8 mouse cellular contexts compared by ENCODE assay signal in genomic region chr13:22040464-22041141, GRCm38 (mm10). TPM values are rescaled to one million over a fixed set of nuclear protein-coding genes. Genes with fewer than 3 reads are reported as not detected.
DNase-seq lines count a peak whose midpoint lies in the region; ATAC-seq and TF ChIP-seq lines count a peak whose summit lies in the region.

No protein-coding gene starts in this region.

- no peaks in the 10 kb centered on the region for H3K36me3 ChIP-seq in kidney, embryonic 15.5 days
- no peaks in the 10 kb centered on the region for H3K36me3 ChIP-seq in forebrain, postnatal 0 days (ENCODE audit: insufficient read depth)
- H3K36me3 ChIP-seq in liver, postnatal 0 days (replicated peaks; ENCODE audit: insufficient read depth, low read length), result no peaks in the 10 kb centered on the region

- H3K9ac ChIP-seq in kidney, embryonic 15.5 days, result peak overlapping the region; percentile 59
- peak overlapping the region; percentile 42 for H3K9ac ChIP-seq in forebrain, postnatal 0 days
- peak overlapping the region; percentile 69 for H3K9ac ChIP-seq in liver, postnatal 0 days (replicated peaks)

- DNase-seq in kidney, postnatal 25 days, result no peak
- peak; percentile 47 for DNase-seq in adipocyte (ENCODE audit: low spot score)
- DNase-seq in forebrain, postnatal 0 days, result no peak
- peak; percentile 62 for DNase-seq in liver, postnatal 0 days
- DNase-seq in gastrocnemius, adult 18-20 months (ENCODE audit: low spot score), result no peak
- no peak for DNase-seq in adrenal gland, postnatal 4 days (ENCODE audit: low spot score in 2 of 2)
- DNase-seq in urinary bladder, postnatal 25 days (ENCODE audit: low spot score), result no peak

- no peak for TF ChIP-seq CTCF in forebrain, postnatal 0 days (IDR thresholded peaks at IDR 0.05; ENCODE audit: low read depth)
- no peak for TF ChIP-seq CTCF in liver, postnatal 0 days (IDR thresholded peaks at IDR 0.05; ENCODE audit: low read depth)

- H3K4me1 ChIP-seq in kidney, embryonic 15.5 days, result peaks cover 30% of the 10 kb centered on the region
- H3K4me1 ChIP-seq in forebrain, postnatal 0 days (ENCODE audit: insufficient read depth), result peaks cover 17% of the 10 kb centered on the region
- H3K4me1 ChIP-seq in liver, postnatal 0 days (ENCODE audit: insufficient read depth), result peaks cover 18% of the 10 kb centered on the region

- WGBS in kidney, embryonic 15.5 days, result under 1% methylated on average over 24 of the region's 24 CpGs
- 0% methylated on average over 18 of the region's 24 CpGs for WGBS in forebrain, postnatal 0 days
- WGBS in liver, postnatal 0 days (ENCODE audit: insufficient replicate concordance), result 1% methylated on average over 17 of the region's 24 CpGs

- peak overlapping the region; percentile 68 for H3K4me2 ChIP-seq in kidney, embryonic 15.5 days
- H3K4me2 ChIP-seq in forebrain, postnatal 0 days (ENCODE audit: low read depth), result peak overlapping the region; percentile 71
- H3K4me2 ChIP-seq in liver, postnatal 0 days (ENCODE audit: low read depth, low read length), result peak overlapping the region; percentile 80

- no peaks in the 10 kb centered on the region for H3K27me3 ChIP-seq in kidney, embryonic 15.5 days
- no peaks in the 10 kb centered on the region for H3K27me3 ChIP-seq in forebrain, postnatal 0 days (ENCODE audit: insufficient read depth, low read length)
- H3K27me3 ChIP-seq in liver, postnatal 0 days (ENCODE audit: insufficient read depth, low read length), result no peaks in the 10 kb centered on the region

- no peak for ATAC-seq in kidney, embryonic 15.5 days (replicated peaks; ENCODE audit: low FRiP score)
- ATAC-seq in forebrain, postnatal 0 days, result peak; percentile 8; the same call in 1 of the 2 replicates
- ATAC-seq in liver, postnatal 0 days, result peak; percentile 10

- peak overlapping the region; percentile 98 for H3K27ac ChIP-seq in kidney, embryonic 15.5 days
- H3K27ac ChIP-seq in forebrain, postnatal 0 days (ENCODE audit: low read depth, low read length), result peak overlapping the region; percentile 79
- peak overlapping the region; percentile 96 for H3K27ac ChIP-seq in liver, postnatal 0 days (ENCODE audit: low read depth)

- TF ChIP-seq EP300 in liver, postnatal 0 days (IDR thresholded peaks at IDR 0.05; ENCODE audit: low read depth), result 0 out of 2 replicates have a peak, but pooled peaks have one; percentile 28

- no peaks in the 10 kb centered on the region for H3K9me3 ChIP-seq in kidney, embryonic 15.5 days (replicated peaks)
- H3K9me3 ChIP-seq in forebrain, postnatal 0 days (ENCODE audit: low read length), result no peaks in the 10 kb centered on the region
- H3K9me3 ChIP-seq in liver, postnatal 0 days (ENCODE audit: low read length), result no peaks in the 10 kb centered on the region

- H3K4me3 ChIP-seq in kidney, embryonic 15.5 days (replicated peaks), result peak overlapping the region; percentile 49
- peak overlapping the region; percentile 40 for H3K4me3 ChIP-seq in forebrain, postnatal 0 days (ENCODE audit: low read depth, low read length)
- peak overlapping the region; percentile 54 for H3K4me3 ChIP-seq in liver, postnatal 0 days (ENCODE audit: low read depth, low read length)

RNA-seq across cellular contexts. Expression of gene Hist1h4i, which starts 0.6 kb away (rescaled TPM):
- polyA plus RNA-seq in kidney, embryonic 15.5 days (2015; fragmentation: Nextera tagmentation; extraction: Ambion mirVana), result 30.5 and 31.4 TPM in 2 replicates
- 26.4 and 44.9 TPM in 2 replicates for total RNA-seq in forebrain, postnatal 0 days (2014; rRNA removed)
- polyA plus RNA-seq in forebrain, postnatal 0 days (2015; fragmentation: Nextera tagmentation; extraction: Ambion mirVana), result 4.2 and 5.8 TPM in 2 replicates
- 18.0 and 18.3 TPM in 2 replicates for polyA plus RNA-seq in liver, postnatal 0 days (2015; fragmentation: Nextera tagmentation; extraction: Ambion mirVana)
- total RNA-seq in gastrocnemius, adult 18-20 months (2021), result 10 to 100 TPM; 27.1 to 27.8 TPM
- 100 to 1,000 TPM; 221 to 240 TPM for total RNA-seq in adrenal gland, postnatal 4 days (2021)

RNA-seq across cellular contexts. Expression of gene Hist1h2ag, which starts 2.1 kb away (rescaled TPM):
- 59.1 and 68.1 TPM in 2 replicates for polyA plus RNA-seq in kidney, embryonic 15.5 days (2015; fragmentation: Nextera tagmentation; extraction: Ambion mirVana)
- 193 and 206 TPM in 2 replicates for total RNA-seq in forebrain, postnatal 0 days (2014; rRNA removed)
- polyA plus RNA-seq in forebrain, postnatal 0 days (2015; fragmentation: Nextera tagmentation; extraction: Ambion mirVana), result 4.8 and 8.3 TPM in 2 replicates
- 7.4 and 9.4 TPM in 2 replicates for polyA plus RNA-seq in liver, postnatal 0 days (2015; fragmentation: Nextera tagmentation; extraction: Ambion mirVana)
- 1 to 10 TPM; 2.5 to 2.9 TPM for total RNA-seq in gastrocnemius, adult 18-20 months (2021)
- total RNA-seq in adrenal gland, postnatal 4 days (2021), result 100 to 1,000 TPM; 373 to 414 TPM

RNA-seq across cellular contexts. Expression of gene Hist1h2bj, which starts 2.4 kb away (rescaled TPM):
- 16.8 and 19.2 TPM in 2 replicates for polyA plus RNA-seq in kidney, embryonic 15.5 days (2015; fragmentation: Nextera tagmentation; extraction: Ambion mirVana)
- total RNA-seq in forebrain, postnatal 0 days (2014; rRNA removed), result 246 and 305 TPM in 2 replicates
- polyA plus RNA-seq in forebrain, postnatal 0 days (2015; fragmentation: Nextera tagmentation; extraction: Ambion mirVana), result 1.6 and 3.7 TPM in 2 replicates
- polyA plus RNA-seq in liver, postnatal 0 days (2015; fragmentation: Nextera tagmentation; extraction: Ambion mirVana), result 5.1 and 5.3 TPM in 2 replicates
- 1 to 10 TPM; 2.4 to 2.7 TPM for total RNA-seq in gastrocnemius, adult 18-20 months (2021)
- total RNA-seq in adrenal gland, postnatal 4 days (2021), result 100 to 1,000 TPM; 290 to 321 TPM

RNA-seq across cellular contexts. Expression of gene Hist1h2bk, which starts 4.9 kb away (rescaled TPM):
- 8.8 and 12.6 TPM in 2 replicates for polyA plus RNA-seq in kidney, embryonic 15.5 days (2015; fragmentation: Nextera tagmentation; extraction: Ambion mirVana)
- total RNA-seq in forebrain, postnatal 0 days (2014; rRNA removed), result 233 and 262 TPM in 2 replicates
- polyA plus RNA-seq in forebrain, postnatal 0 days (2015; fragmentation: Nextera tagmentation; extraction: Ambion mirVana), result 0.40 TPM in 1 of 2 replicates, not detected in the other
- 1.7 and 2.2 TPM in 2 replicates for polyA plus RNA-seq in liver, postnatal 0 days (2015; fragmentation: Nextera tagmentation; extraction: Ambion mirVana)
- total RNA-seq in gastrocnemius, adult 18-20 months (2021), result 1 to 10 TPM; 2.1 to 3.6 TPM
- 100 to 1,000 TPM; 500 to 615 TPM for total RNA-seq in adrenal gland, postnatal 4 days (2021)

RNA-seq across cellular contexts. Expression of gene Hist1h2ah, which starts 5.2 kb away (rescaled TPM):
- 9.8 and 11.2 TPM in 2 replicates for polyA plus RNA-seq in kidney, embryonic 15.5 days (2015; fragmentation: Nextera tagmentation; extraction: Ambion mirVana)
- 9.2 and 47.2 TPM in 2 replicates for total RNA-seq in forebrain, postnatal 0 days (2014; rRNA removed)
- 1.6 and 1.9 TPM in 2 replicates for polyA plus RNA-seq in forebrain, postnatal 0 days (2015; fragmentation: Nextera tagmentation; extraction: Ambion mirVana)
- polyA plus RNA-seq in liver, postnatal 0 days (2015; fragmentation: Nextera tagmentation; extraction: Ambion mirVana), result 8.6 and 9.9 TPM in 2 replicates
- total RNA-seq in gastrocnemius, adult 18-20 months (2021), result 1 to 10 TPM; 1.6 to 2.2 TPM
- total RNA-seq in adrenal gland, postnatal 4 days (2021), result 100 to 1,000 TPM; 349 to 449 TPM

Comparison
In these comparisons a context has a peak if more than half of its experiments do, and no peak if none do; other contexts are left out.
1. DNase-seq: peak in adipocyte (single experiment) and liver, postnatal 0 days (single experiment); none in kidney, postnatal 25 days (0 of 2), forebrain, postnatal 0 days (single experiment), gastrocnemius, adult 18-20 months (single experiment), adrenal gland, postnatal 4 days (0 of 2) and urinary bladder, postnatal 25 days (single experiment).
2. RNA of gene Hist1h2ag, which starts 2.1 kb away (total RNA-seq): 373 to 414 TPM in adrenal gland, postnatal 4 days and 193 to 206 TPM in forebrain, postnatal 0 days; 2.5 to 2.9 TPM in gastrocnemius, adult 18-20 months; every median in the first group is over 10 times any median in the second.
3. RNA of gene Hist1h2bj, which starts 2.4 kb away (total RNA-seq): 290 to 321 TPM in adrenal gland, postnatal 4 days and 246 to 305 TPM in forebrain, postnatal 0 days; 2.4 to 2.7 TPM in gastrocnemius, adult 18-20 months; every median in the first group is over 10 times any median in the second.
4. Peak in every context shown above with its lines, with median percentiles within 50 percentile points of each other: H3K27ac ChIP-seq, H3K4me2 ChIP-seq, H3K4me3 ChIP-seq and H3K9ac ChIP-seq.